Mouse (Mus musculus): ENCODE results near the gene Zfp94.

Zfp94 gene

GRCm38 (mm10) chr7:24271191-24271590 is 45.3 kb downstream of the Zfp94 start:
- DNase-seq: no peak

GRCm38 (mm10) chr7:24270288-24270672 is 46.2 kb downstream of the Zfp94 start, which contains the start of gene Zfp93:
TSS of gene Zfp93 (plus strand) at chr7:24270420.
- DNase-seq: peak; percentile 83 to 84

- no peak for DNase-seq
These were observed 46.7 kb downstream of the Zfp94 start for GRCm38 (mm10) chr7:24269667-24270287.

GRCm38 (mm10) chr7:24269256-24269655 is 47.2 kb downstream of the Zfp94 start:
- DNase-seq: no peak

- no peak for DNase-seq
These were observed 48.0 kb downstream of the Zfp94 start for GRCm38 (mm10) chr7:24268176-24269155.

GRCm38 (mm10) chr7:24260000-24260312 is 56.5 kb downstream of the Zfp94 start:
- no peak for DNase-seq

- DNase-seq: no peak
These were observed 57.0 kb downstream of the Zfp94 start for GRCm38 (mm10) chr7:24259306-24259999.

- peak; percentile 89 to 90 for DNase-seq
These were observed 61.6 kb downstream of the Zfp94 start, which contains the start of gene Zfp108 for GRCm38 (mm10) chr7:24254633-24255474. TSS of gene Zfp108 (plus strand) at chr7:24254794.

GRCm38 (mm10) chr7:24253779-24254615 is 62.5 kb downstream of the Zfp94 start:
- no peak for DNase-seq
